Mouse (Mus musculus) olfactory bulb, adult 2 months (tissue): ENCODE results near the gene Arhgap9.

ENCODE experiments used
- CTCF ChIP-seq: fragments of 200-500 bp; IDR thresholded peaks from 2 replicates; pipeline ENCODE4 v1.5.1; 2012; ENCODE audit warnings: low read depth, mild to moderate bottlenecking, low read length, moderate library complexity; ENCODE audit not compliant: insufficient read depth
- POLR2A ChIP-seq: fragments of 200-500 bp; IDR thresholded peaks from 2 replicates; pipeline ENCODE4 v1.6.1; 2012; ENCODE audit warnings: mild to moderate bottlenecking, low read depth, low read length, moderate library complexity; ENCODE audit not compliant: insufficient read depth

- TF ChIP-seq POLR2A, result no peak
- peak; percentile 75; the same call in 1 of the 2 replicates for TF ChIP-seq CTCF
Observed at GRCm38 (mm10) chr10:127312356-127312676, 9.4 kb upstream of the Arhgap9 start.
